Mouse (Mus musculus) MN1 (cell line): Measurements from ENCODE around the gene Arl8a.
"Not testable (repeated sequence)": the region's sequence is repeated elsewhere in the genome, so short reads cannot be mapped to it uniquely, and the experiment has no call there.

Experiments used
- DNase-seq: peaks from one replicate; pipeline ENCODE4 v3.0.0-alpha.2; 2016; ENCODE audit warnings: low spot score

Gene Arl8a

DNA sequence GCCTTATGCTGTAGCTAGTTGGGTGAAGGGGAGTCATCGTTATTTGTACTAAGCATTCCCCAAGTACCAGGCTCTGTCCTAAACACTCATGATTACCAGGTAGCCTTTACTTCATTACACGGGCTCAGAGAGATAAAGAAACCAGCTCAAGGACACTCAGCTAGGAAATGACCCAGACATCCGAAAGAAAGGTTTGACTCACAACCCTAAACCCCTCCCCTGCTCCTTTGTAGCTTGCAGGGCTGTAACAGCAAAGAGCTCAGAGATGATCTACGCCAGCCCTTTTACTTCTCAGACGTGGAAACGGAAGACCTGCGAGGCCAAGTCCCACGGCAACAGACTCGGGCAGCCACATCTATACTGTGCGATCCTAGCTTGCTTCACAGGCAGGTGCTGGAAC is 23.7 kb downstream of the Arl8a start:
- DNase-seq: peak; percentile 62

DNA sequence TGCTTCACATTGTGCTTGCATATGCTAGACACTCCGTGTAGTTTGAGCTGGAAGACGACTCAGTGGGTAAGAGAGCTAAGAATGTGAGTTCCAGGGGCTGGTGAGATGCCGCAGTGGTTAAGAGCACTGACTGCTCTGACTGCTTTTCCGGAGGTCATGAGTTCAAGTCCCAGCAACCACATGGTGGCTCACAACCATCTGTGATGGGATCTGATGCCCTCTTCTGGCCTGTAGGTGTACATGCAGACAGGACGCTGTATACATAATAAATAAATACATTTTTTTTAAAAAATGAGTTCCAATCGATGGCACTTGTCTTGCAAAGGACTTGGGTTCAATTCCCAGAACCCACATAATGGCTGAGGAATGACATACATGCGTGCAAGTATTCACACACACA is 24.6 kb downstream of the Arl8a start:
- DNase-seq: no peak

DNA sequence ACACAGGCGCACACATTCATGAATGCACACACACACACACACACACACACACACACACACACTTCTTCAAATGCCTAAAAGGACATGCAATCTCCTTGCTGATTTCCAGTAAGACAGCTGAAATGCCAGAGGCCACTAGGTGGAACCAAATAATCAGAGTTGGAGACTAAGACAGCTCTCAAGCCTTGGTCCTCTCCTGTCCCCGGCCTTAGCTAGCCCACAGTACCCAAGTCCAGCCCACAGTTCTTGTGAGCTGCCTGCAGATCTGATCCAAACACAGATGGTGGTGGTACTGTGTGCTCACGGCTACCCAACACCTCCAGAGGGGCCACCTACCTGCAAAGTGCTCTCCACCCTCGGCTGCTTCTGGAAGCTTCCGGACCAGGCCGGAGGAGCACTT is 25.4 kb downstream of the Arl8a start:
- peak; percentile 91 for DNase-seq

DNA sequence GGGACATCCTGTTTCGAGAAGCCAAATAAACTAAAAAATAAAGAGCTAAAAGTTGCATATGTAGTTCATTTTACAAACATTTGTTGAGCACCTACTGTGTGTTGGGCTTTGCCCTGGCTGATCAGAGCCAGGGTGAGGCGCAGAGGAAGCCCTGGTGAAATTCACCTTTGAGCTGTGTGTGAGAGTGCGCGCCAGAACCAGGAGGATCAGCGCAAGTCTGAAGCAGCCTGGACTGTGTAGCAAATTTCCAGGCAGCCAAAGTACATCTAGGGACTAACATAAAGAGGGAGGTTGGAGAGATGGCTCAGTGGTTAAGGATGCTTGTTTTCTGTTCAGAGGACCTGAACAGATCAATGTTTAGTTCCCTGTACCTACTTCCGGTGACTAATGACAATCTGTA is 26.7 kb downstream of the Arl8a start:
- DNase-seq: no peak

DNA sequence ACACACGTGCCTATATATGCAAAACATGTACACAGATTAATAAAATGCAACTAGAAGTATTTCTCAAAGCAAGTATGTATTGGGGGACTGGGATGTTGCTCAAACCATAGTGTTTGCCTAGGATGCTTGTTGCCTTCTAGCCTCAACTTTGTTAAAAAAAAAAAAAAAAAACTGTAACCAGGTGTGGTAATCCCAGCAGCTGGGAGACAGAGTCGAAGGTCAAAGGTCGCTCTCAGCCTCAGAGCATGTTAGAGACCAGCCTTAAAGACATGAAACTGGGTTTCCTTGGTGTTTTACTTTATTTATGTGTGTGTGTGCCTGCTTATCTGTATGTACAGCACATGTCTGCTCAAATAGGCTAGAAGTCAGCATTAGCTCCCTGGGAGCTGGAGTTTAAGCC is 28.6 kb downstream of the Arl8a start:
- DNase-seq: no peak

DNA sequence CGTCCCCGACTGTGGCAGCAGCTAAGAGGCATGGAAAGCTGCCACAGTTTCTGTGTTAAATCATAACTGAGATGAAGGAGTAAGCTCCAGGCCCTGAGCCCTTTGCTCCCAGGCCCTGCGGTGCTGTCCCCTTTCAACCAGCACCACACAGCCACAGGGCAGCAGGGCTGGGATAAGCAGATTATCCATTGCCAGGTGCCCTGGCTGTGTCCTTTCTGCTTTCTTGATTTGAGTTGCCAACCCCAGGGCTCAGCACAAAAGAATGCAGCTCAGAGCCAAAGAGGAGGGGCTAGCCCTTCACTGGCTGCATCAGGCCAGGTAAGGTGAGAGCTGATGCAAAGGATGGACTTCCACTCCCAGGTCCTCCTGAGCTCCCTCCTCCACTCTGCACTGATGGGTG is 31.1 kb downstream of the Arl8a start:
- DNase-seq: peak; percentile 35

DNA sequence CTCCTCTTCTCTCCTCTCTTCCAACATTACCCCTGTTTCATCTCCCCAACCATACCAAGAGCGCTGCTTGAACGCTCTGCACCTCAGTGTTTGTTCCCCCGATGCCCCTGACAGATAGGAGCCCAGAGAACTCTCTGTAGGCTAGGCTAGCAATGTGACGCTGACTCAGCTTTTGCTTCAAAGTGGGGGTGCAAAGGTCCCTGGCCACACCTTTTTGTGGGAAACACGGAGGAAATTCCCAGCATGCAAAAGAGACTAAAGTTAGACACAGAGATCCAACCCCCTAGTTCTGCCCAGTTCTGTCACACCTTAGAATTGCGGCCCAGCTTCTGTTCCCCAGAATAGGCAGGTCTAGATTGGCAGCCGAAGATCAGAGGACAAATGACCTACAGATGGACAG is 32.2 kb downstream of the Arl8a start:
- no peak for DNase-seq

DNA sequence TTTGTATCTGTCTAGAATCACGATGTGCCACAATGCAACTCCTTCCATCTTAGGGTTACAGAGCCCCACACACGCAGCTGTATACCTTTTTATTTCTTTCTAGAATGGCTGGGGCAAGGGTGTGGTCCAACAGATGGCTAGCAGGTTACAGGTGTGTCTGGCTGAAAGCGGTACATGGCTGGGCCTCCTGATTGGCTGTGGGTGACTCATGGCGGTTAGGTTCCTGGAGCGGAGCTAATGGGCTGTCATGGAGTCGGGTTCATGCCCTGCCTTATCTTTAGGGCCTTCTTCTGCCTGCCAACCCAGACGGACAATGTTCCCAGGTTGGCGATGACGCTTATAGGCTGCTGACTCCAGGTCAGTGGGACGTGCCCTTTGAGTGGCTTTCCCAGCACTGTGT is 34.2 kb downstream of the Arl8a start:
- no peak for DNase-seq

DNA sequence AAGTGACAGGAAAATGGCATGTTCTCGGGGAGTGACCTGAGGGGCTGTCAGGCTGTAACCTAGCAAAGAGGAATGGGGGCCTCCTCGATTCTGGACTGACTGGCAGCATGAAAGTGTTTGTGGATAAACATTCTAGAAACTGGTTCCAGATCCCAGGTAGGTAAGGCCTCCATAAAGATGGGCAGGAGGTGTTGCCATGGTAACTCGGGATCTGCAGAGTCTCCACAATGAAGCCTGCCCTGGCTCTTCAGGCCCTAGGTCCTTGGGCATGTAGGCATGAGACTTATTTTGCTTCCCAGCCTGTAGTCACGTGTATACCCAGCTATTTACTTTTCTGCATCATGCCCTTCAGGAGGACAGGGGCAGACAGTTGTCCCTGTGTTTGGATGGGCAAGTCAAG is 34.7 kb downstream of the Arl8a start:
- no peak for DNase-seq

DNA sequence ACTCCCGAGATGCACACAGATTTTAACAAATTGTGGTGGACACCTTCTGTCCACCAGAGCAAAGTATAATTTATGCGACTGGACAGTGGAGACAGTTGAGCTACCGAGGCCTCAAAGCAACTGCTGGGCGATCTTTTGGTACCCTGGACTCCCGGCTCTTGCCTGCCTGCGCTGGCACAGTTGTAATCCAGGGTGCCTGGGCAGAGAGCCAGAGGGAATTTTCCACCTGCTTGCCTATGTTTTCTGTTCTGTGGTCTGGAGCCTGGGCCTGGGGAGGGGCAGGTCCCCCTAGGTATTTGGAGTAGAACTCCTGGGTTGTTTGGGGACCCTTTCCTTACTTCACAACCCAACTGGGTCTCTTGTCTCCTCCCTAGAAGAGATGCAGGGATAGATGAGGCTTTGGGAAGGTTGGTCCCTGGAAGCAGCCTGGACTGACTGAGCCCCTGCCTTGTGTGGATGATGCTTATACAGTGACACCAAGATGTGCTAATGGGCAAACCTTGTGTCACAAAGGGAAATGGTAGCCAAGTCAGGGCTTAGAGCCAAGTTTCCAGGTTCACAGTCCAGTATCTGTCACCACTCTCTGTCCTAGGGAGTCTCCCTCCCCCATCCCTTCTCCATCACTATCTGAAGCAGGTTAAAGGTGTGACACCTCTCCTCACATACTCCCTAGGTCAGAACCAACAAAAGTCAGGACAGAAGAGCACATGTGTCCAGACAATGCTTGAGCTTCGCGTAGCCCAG is 35.4 kb downstream of the Arl8a start:
- DNase-seq: peak; percentile 30

DNA sequence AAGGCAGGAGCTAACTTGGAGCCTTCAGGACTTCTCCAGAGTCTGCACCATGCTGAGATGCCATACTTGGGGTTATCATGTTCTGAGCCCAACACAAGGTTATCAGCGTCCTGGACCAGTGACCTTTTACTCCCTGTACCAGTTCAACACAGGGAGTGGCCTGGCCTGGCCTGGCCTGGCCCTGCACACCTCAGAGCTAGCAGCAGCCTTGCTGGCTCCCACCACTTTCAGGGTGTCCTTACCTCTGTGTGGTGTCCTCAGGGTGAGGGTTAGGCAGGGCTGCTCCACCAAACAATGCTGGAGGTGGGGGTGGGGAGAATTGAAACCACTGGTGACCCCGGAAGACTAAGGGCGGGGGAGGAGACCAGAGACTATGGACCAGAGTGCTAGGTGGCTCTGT is 36.4 kb downstream of the Arl8a start:
- no peak for DNase-seq

DNA sequence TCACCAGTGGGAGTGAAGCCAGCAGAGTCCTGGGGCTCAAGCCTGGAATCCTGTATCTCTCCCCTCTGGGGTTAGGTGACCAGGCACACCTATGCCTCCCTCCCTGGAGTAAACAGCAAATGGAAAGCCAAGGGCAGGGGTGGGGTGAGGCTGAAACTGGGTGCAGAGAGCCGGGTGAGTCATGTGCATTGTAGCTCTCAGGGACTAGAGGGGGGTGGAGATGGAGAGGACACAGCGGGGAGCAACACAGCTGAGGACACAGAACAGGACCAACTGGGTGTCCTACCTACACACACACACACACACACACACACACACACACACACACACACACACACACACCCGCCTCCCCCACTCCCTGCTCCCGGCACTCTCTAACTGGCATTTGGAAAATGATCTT is 36.8 kb downstream of the Arl8a start:
- no peak for DNase-seq

DNA sequence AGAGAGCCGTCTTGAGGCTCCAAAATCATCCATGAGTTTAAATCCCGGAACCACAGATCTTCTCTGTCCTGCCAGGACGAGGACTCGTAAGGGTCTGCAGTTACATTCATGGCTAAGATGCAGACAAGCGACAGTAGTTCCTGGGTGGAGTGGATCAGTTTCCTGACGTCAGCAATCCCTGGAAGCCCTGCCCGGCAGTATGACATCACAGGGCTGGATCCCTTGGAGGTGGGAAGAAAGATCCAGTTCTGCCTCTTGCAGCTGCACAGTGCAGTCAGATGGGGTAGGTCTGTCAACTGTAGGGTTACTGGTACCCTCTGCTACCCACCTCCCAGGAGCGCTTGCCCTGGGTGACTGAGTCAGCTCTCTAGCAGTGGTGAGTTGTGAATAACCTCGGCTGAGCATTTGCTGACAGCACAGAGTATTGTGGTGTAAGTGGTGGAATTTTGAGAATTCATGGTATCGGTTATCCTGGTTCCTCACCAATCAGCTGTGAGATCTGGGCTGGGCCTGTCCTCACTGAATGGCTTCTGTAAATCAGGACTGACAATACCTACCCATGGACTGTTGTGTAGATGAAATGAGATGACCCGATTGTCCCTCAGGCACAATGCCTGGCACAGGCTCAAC is 37.4 kb downstream of the Arl8a start:
- no peak for DNase-seq

DNA sequence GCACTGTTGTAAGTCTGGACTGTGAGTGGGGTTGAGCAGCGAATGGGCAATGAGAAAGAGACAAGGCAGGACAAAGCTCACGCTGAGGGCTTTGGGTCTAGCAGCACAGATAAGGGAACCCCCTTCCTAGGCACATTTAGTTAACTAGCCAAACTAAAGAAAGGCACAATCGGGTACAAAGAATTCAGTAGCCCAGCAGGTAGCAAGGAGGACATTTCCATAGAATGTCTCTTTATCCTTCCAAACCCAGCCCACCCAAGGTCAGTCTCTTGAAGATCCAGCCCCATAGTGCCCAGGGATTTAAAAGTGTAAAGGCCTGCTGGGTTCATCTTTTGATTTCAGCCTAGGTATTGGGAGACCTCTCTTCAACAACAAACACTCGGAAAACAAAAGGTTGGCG is 39.3 kb downstream of the Arl8a start:
- no peak for DNase-seq

DNA sequence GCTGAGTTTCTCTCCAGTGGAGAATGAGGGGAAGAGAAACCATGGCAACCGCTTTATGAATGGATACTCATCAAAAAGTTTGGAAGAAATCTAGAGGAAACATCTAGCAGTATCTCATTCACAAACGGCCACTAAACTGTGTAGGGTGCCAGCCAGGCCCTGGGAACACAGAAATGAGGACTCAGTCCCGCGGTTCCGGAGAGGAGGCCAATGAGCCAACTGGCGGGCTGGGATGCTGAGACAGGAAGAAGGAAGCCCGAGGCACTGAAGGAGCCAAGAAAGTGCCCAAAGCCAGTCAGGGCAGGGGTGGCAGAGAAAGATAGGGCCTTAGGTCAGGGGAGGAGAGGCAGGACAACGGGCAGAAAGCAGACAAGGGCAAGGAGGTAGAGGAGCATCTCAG is 39.8 kb downstream of the Arl8a start:
- no peak for DNase-seq

DNA sequence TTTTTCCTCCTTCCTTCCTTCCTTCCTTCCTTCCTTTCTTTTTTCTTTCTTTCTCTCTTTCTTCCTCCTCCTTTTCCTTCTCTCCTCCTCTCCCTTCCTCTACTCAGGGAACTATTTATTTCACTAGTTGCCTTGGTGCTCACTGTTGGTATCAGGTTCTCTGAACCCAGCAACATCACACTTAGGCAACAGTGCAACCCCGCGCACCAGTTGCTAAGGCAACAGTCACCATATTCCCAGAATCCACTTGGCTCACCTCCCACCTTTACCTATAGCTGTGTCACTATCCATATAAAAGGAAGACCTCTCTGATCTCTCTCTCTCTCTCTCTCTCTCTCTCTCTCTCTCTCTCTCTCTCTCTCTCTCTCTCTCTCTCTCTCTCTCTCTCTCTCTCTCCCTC is 40.4 kb downstream of the Arl8a start:
- DNase-seq: not testable (repeated sequence)

DNA sequence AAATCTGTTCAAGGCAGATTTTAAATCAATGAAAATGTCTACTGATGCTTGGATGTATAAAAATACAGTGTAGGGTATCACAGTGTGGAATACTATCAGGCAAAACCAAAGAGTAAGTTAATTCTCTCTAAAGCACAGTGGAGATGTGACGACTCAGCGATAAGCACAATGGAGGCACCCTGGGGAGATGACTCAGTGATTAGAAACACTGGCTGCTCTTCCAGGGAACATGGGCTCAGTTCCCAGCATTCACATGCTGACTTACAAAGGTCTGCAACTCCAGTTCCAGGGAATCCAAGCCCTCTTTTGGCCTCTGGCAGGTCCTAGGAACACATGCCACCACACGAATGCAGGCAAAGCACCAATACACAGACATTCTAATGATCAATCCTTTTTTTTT is 41.6 kb downstream of the Arl8a start:
- DNase-seq: peak; percentile 59

DNA sequence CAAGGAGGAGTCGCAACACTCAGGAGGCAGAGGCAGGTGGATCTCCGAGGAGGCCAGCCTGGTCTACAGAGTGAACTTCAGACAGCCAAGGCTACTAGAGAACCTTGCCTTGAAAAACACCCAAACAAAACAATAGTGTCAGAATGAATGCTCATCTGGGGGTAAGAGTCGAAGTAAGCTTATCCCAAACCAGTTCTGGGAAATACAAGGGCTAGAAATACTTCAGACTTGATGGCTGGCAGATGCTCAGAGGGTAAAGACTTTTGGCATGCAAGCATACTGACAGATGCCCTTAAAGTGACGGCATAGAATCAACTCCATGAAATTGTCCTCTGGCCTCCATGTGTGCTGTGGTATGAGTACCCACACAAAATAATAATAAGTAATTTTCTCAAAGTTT is 42.6 kb downstream of the Arl8a start:
- DNase-seq: no peak

DNA sequence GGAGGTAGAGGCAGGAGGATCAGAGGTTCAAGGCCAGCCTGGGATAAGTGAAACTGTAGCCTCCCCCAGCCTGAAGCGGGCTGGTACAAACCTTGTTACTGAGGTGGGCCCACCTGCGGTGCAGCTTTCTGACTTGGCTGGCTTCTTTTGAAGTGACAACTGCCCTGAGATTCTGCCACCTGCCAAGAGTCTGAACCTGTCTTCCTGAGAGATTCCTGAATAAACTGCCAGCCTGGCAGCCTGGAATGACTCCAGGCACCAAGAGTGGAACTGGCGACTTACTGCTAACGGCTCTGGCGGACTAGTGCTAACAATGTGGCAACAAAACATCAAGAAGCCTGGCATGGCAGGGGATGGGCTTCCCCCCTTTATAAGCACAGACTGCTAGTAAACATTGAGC is 47.7 kb downstream of the Arl8a start:
- not testable (repeated sequence) for DNase-seq

DNA sequence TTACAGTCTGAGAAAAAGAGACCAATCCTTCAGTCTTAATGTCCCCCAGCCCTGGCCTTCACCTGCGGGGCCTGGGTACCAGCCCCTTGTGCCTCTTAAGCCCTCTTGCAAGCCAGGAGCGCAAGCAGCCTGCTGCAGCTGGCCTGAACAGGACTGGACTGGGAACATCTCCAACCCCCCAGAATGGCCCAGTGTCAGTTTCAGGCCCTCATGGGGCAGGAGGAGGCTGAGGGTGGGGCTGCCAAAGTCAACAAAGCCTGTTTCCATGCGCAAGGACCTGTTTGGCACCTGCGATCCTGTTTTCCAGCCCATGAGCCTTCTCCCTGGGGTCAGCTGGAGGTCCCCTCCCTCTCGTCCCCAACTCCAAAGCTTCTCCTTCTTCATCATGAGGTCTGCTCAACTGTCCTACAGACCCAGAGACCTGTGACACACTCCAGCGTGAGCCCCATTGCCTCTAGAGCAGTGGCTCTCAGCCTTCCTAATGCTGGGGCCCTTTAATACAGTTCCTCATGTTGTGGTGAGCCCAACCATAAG is 49.4 kb downstream of the Arl8a start:
- DNase-seq: peak; percentile 62

DNA sequence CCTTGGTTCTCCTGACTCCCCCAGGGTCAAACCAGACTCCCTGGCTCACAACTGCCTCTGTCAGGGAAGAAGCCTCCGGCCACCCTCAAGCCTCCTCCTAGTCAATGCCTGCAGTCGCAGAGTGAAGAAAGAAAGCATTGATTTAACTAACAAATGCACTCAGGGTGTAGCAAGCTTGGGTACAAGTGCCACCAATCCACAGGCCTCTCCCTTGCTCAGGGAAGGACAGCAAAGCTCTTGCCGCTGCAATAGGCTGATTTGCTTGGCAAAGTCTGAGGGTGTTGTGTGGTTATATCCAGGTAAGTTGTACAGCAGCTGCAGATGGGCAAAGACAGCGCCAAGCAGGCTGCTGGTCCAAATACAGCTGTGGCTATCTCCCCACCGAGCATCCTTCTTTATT is 51.8 kb downstream of the Arl8a start:
- no peak for DNase-seq

DNA sequence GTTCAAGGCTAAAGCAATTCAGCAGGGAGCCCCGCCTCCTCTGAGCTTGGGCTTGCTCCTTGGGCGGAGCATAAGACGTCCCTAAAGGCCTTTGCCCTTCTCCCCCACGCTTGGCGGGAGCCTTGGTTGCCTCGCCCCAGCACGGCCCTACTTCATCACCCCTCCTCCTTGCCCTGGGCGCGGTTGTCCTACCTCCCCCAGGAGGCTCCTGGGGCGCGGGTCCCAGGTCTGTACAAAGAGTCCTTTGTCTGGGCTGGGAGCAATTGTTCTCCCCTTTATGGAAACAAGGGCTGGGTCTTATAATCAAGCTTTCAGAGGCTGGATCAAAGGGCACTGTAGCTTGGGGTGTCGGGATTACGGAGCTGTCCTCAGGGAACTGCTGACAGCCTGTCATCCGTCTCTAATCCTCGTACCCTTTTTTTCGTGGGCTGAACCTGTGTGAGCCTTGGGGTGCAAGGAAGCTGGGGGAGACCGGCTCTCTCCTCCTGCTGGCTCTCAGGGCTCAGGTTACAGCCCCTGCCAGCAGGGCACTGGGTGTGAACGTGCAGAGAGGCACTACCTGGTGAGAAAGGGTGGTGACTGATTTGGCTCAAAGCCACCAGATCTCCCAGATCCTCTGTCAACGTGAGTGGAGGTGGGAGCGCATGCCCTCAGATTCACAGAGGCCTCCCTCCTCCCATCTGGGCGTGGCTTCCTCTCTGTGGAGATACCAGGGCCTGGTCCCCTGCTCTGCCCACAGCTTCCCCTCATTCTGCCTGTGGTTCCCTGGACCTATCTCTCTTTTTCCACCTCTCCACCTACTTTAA is 52.6 kb downstream of the Arl8a start:
- DNase-seq: peak; percentile 26

DNA sequence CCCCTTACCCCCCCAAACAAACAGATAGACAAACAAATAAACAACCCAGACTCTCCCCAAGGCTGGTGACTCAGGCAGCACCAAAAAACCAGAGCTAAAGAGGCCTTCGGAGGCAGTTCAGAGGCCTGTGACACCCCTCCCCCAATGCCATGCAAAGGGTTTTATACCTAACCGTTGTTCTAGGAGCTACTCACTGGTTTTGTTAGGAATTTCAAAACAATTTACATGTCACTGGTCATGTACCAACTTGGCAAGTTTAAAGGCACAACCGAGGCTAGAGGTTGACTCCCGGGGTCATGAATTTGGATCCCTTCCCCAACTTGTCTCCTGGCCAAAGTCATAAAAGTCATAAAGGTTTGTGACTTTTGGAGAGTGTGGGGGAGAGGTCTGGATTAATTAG is 53.8 kb downstream of the Arl8a start:
- DNase-seq: no peak
